Mouse (Mus musculus) liver, embryonic 14.5 days (tissue): ENCODE measurements at regions not wholly inside any gene's neighbourhood (a gene's known extent, or its start where the extent isn't known, plus 50 kb on each side); places are given as distances from the start of the nearest gene placed in this dataset.

Experiments
- ATAC-seq: fragments of 200-750 bp; cut with Nextera tagmentation; 2 replicates; pipeline ENCODE4 v1.8.0; 2017; ENCODE audit warnings: moderate number of reproducible peaks, mild to moderate bottlenecking, moderate library complexity; ENCODE audit not compliant: insufficient read depth
- DNase-seq, 3 experiments: peaks; one replicate each; pipeline ENCODE4 v3.0.0-alpha.2; 2012 to 2013; ENCODE audit warnings: low read depth in 3 of 3, low spot score in 3 of 3
- H3K27ac ChIP-seq: fragments of 300-500 bp; sonication (generic); 2 replicates; pipeline ENCODE4 v1.5.1; 2014; ENCODE audit warnings: moderate library complexity, mild to moderate bottlenecking, control low read depth, inconsistent platforms
- H3K27me3 ChIP-seq: fragments of 300-500 bp; sonication (generic); 2 replicates; pipeline ENCODE4 v1.6.1; 2014; ENCODE audit warnings: mild to moderate bottlenecking, low read length, moderate library complexity; ENCODE audit not compliant: control insufficient read depth, insufficient read depth
- H3K36me3 ChIP-seq: fragments of 300-500 bp; sonication (generic); replicated peaks from 2 replicates; pipeline ENCODE4 v1.6.1; 2014; ENCODE audit warnings: low read depth; ENCODE audit not compliant: control insufficient read depth, insufficient read depth
- H3K4me1 ChIP-seq, 2 experiments: fragments of 200-500 bp in 1 of 2; fragments of 300-500 bp in 1 of 2; sonication (generic) in 1 of 2; replicated peaks; 2 replicates each; pipeline ENCODE4 v1.6.1; 2012 to 2014; ENCODE audit warnings: antibody characterized with exemption in 1 of 2, inconsistent platforms in 1 of 2, low read length in 1 of 2; ENCODE audit not compliant: control insufficient read depth in 2 of 2, insufficient read depth in 2 of 2
- H3K4me2 ChIP-seq: fragments of 300-500 bp; sonication (generic); 2 replicates; pipeline ENCODE4 v1.6.1; 2014; ENCODE audit warnings: low read depth, mild to moderate bottlenecking, control low read depth, moderate library complexity
- H3K4me3 ChIP-seq, 2 experiments: fragments of 200-500 bp in 1 of 2; fragments of 300-500 bp in 1 of 2; sonication (generic) in 1 of 2; 2 replicates each; pipeline ENCODE4 v1.5.1; 2012 to 2014; ENCODE audit warnings: low read depth in 2 of 2, low read length in 2 of 2, mild to moderate bottlenecking in 2 of 2, control low read depth in 1 of 2, inconsistent platforms in 1 of 2, moderate library complexity in 1 of 2; ENCODE audit not compliant: insufficient read depth in 1 of 2
- H3K9ac ChIP-seq: fragments of 300-500 bp; sonication (generic); replicated peaks from 2 replicates; pipeline ENCODE4 v1.6.1; 2014; ENCODE audit warnings: mild to moderate bottlenecking, control low read depth, moderate library complexity
- H3K9me3 ChIP-seq: fragments of 300-500 bp; sonication (generic); 2 replicates; pipeline ENCODE4 v1.6.1; 2016; ENCODE audit warnings: low read length, mixed read lengths; ENCODE audit not compliant: control insufficient read depth
- CTCF ChIP-seq: IDR thresholded peaks from 2 replicates; pipeline ENCODE4 v1.5.1; 2016; ENCODE audit warnings: antibody characterized with exemption, low read depth, control low read depth
- EP300 ChIP-seq: IDR thresholded peaks from 2 replicates; pipeline ENCODE4 v1.6.1; 2016; ENCODE audit warnings: antibody characterized with exemption, low read depth
- WGBS: fragments of 180-500 bp; shearing (Covaris S2); extraction: QIAGEN DNeasy Blood & Tissue Kit; methylation state at CpG from one replicate; pipeline ENCODE4 v1.1.7; 2014; ENCODE audit not compliant: insufficient replicate concordance; 5-methylcytosine and 5-hydroxymethylcytosine counted together

DNA sequence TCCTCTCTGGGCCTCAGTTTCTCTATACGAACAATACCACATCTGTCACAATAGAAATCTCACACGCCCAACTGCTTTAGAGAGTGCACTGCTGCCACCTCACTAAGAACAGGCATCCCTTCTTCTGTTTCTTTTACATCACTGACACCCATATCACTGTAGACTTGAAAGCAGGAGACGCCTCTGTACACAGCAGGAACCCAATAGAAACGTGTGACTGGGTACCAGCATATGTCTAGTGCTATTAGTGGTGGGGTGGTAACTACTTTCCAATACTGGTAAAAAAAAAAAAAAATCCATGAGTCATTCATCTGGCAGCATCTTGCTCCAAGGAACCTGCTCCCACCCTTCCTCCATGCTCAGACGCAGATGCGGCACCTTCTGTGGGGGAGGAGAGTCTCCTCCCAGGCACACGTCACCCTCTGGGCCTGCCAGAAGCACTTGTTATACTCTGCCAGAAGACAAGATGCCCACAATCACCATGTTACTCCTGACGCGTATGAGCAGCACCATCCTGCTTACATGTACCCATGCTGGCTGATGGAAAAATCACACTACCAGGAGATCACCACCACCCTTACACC, 151.3 kb upstream of the Plxna4 start:
- H3K9ac ChIP-seq: no peak overlapping the region
- DNase-seq (no peak), ATAC-seq (no peak)
- H3K4me3 ChIP-seq: no peak overlapping the region
- H3K4me1 ChIP-seq: no peaks in the 10 kb centered on the region
- H3K36me3 ChIP-seq: no peaks in the 10 kb centered on the region
- no peak overlapping the region for H3K27ac ChIP-seq
- H3K4me2 ChIP-seq: no peak overlapping the region
- no peak for TF ChIP-seq EP300
- TF ChIP-seq CTCF: no peak
- no peaks in the 10 kb centered on the region for H3K27me3 ChIP-seq
- WGBS: 71% methylated on average over 9 of the region's 9 CpGs
- no peaks in the 10 kb centered on the region for H3K9me3 ChIP-seq

- no peaks in the 10 kb centered on the region for H3K27me3 ChIP-seq
- no peak overlapping the region for H3K4me3 ChIP-seq
- no peak overlapping the region for H3K4me2 ChIP-seq
- TF ChIP-seq CTCF (no peak), EP300 (no peak)
- no peak overlapping the region for H3K9ac ChIP-seq
- no peaks in the 10 kb centered on the region for H3K36me3 ChIP-seq
- no peaks in the 10 kb centered on the region for H3K9me3 ChIP-seq
- H3K27ac ChIP-seq: no peak overlapping the region
- no peaks in the 10 kb centered on the region for H3K4me1 ChIP-seq
- DNase-seq (no peak), ATAC-seq (no peak)
- 4% methylated on average over 2 of the region's 2 CpGs for WGBS
Measured at GRCm38 (mm10) chr6:32728706-32729105, 140.7 kb upstream of the Plxna4 start.

- no peaks in the 10 kb centered on the region for H3K4me1 ChIP-seq
- H3K4me2 ChIP-seq: no peak overlapping the region
- no peak overlapping the region for H3K4me3 ChIP-seq
- no peaks in the 10 kb centered on the region for H3K36me3 ChIP-seq
- no peak for DNase-seq
- no peak for TF ChIP-seq CTCF
- no peak for TF ChIP-seq EP300
- no peak overlapping the region for H3K9ac ChIP-seq
- no peak for ATAC-seq
- no peak overlapping the region for H3K27ac ChIP-seq
- no peaks in the 10 kb centered on the region for H3K9me3 ChIP-seq
- no peaks in the 10 kb centered on the region for H3K27me3 ChIP-seq
Measured at GRCm38 (mm10) chr6:32726571-32726970, 138.6 kb upstream of the Plxna4 start.

DNA sequence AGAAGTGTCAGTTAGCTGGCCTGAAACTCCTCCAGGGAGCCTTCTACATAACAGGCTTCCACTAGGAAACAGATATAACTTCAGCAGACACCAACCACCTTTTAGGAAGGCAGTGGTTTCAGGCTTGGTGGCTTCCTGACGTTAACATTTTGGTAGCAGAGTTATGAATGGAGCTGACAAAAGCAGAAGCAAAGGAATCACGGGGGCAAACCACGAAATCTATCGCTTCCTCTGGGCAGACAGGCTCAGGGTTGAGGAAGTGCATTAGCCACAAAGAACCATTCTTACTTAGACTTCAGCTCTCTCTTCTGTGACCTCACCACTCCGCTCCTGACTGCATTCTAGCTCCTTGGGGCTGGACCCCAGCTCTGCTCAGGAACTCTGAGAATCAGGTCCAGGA, 129.9 kb upstream of the Plxna4 start:
- Histone ChIP-seq H3K4me1 (no peaks in the 10 kb centered on the region), H3K9ac (no peak overlapping the region), H3K4me2 (no peak overlapping the region), H3K27ac (no peak overlapping the region), H3K36me3 (no peaks in the 10 kb centered on the region), H3K27me3 (no peaks in the 10 kb centered on the region), H3K4me3 (no peak overlapping the region), H3K9me3 (no peaks in the 10 kb centered on the region)
- DNase-seq (peak in 1 of 3 experiments; percentile 1), ATAC-seq (no peak)
- 12% methylated on average over 5 of the region's 5 CpGs for whole genome bisulfite sequencing
- no peak for TF ChIP-seq CTCF
- TF ChIP-seq EP300: no peak

GRCm38 (mm10) chr6:32715137-32715536, 127.1 kb upstream of the Plxna4 start:
- TF ChIP-seq CTCF: no peak
- TF ChIP-seq EP300: no peak
- Histone ChIP-seq H3K4me3 (no peak overlapping the region), H3K4me2 (no peak overlapping the region), H3K27ac (no peak overlapping the region), H3K27me3 (no peaks in the 10 kb centered on the region), H3K36me3 (no peaks in the 10 kb centered on the region), H3K9ac (no peak overlapping the region), H3K9me3 (no peaks in the 10 kb centered on the region), H3K4me1 (no peaks in the 10 kb centered on the region)
- ATAC-seq (no peak), DNase-seq (no peak)
- 45% methylated on average over 1 of the region's 1 CpGs for WGBS
